Mouse (Mus musculus) erythroblast, adult 5-6 weeks (primary cell): ENCODE measurements around the gene Trarg1. TPM values are rescaled to one million over a fixed set of nuclear protein-coding genes. Genes with fewer than 3 reads are reported as not detected.

Experiments used
- total RNA-seq, 2 experiments: library from RNA; stranded (forward) in 1 of 2; stranded (reverse) in 1 of 2; fragments of 150-400 nt in 1 of 2; fragments of 200-764, 138-1000 nt in 1 of 2; gene quantifications; 2 replicates each; pipeline versions ENCODE4 v1.2.3 to v1.2.4; 2015 to 2017; ENCODE audit warnings: low replicate concordance in 2 of 2

Trarg1 gene
- total RNA-seq, 2 experiments from 2014 or later: not detected

Other genes starting within 250 kb of the Trarg1 start
- gene Abr, start 57.5 kb upstream of the Trarg1 start, total RNA-seq (2015; ENCODE audit: low replicate concordance): 7.5 and 7.9 TPM in 2 replicates
- 14.9 and 15.8 TPM in 2 replicates for gene Abr, start 57.5 kb upstream of the Trarg1 start, total RNA-seq (2017; ENCODE audit: low replicate concordance)
- not detected in 2 replicates for gene Bhlha9, start 7.3 kb upstream of the Trarg1 start, total RNA-seq (2015; ENCODE audit: low replicate concordance)
- gene Bhlha9, start 7.3 kb upstream of the Trarg1 start, total RNA-seq (2017; ENCODE audit: low replicate concordance): not detected in 2 replicates
- 8.5 and 10.4 TPM in 2 replicates for gene Gosr1, start 83.8 kb downstream of the Trarg1 start, total RNA-seq (2015; ENCODE audit: low replicate concordance)
- gene Gosr1, start 83.8 kb downstream of the Trarg1 start, total RNA-seq (2017; ENCODE audit: low replicate concordance): 16.0 and 20.4 TPM in 2 replicates
- gene Cpd, start 167.2 kb downstream of the Trarg1 start, total RNA-seq (2015; ENCODE audit: low replicate concordance): 13.4 and 19.6 TPM in 2 replicates
- gene Cpd, start 167.2 kb downstream of the Trarg1 start, total RNA-seq (2017; ENCODE audit: low replicate concordance): 7.8 and 8.6 TPM in 2 replicates
- gene Tmigd1, start 222.4 kb downstream of the Trarg1 start, total RNA-seq (2015; ENCODE audit: low replicate concordance): not detected in 2 replicates
- gene Tmigd1, start 222.4 kb downstream of the Trarg1 start, total RNA-seq (2017; ENCODE audit: low replicate concordance): not detected in 2 replicates
- 10.9 and 12.7 TPM in 2 replicates for gene Blmh, start 245.0 kb downstream of the Trarg1 start, total RNA-seq (2015; ENCODE audit: low replicate concordance)
- 21.0 and 26.6 TPM in 2 replicates for gene Blmh, start 245.0 kb downstream of the Trarg1 start, total RNA-seq (2017; ENCODE audit: low replicate concordance)